Mouse (Mus musculus): Measurements from ENCODE around the gene Sec14l4.
"Not testable (repeated sequence)": the region's sequence is repeated elsewhere in the genome, so short reads cannot be mapped to it uniquely, and the experiment has no call there.

Gene Sec14l4

DNA sequence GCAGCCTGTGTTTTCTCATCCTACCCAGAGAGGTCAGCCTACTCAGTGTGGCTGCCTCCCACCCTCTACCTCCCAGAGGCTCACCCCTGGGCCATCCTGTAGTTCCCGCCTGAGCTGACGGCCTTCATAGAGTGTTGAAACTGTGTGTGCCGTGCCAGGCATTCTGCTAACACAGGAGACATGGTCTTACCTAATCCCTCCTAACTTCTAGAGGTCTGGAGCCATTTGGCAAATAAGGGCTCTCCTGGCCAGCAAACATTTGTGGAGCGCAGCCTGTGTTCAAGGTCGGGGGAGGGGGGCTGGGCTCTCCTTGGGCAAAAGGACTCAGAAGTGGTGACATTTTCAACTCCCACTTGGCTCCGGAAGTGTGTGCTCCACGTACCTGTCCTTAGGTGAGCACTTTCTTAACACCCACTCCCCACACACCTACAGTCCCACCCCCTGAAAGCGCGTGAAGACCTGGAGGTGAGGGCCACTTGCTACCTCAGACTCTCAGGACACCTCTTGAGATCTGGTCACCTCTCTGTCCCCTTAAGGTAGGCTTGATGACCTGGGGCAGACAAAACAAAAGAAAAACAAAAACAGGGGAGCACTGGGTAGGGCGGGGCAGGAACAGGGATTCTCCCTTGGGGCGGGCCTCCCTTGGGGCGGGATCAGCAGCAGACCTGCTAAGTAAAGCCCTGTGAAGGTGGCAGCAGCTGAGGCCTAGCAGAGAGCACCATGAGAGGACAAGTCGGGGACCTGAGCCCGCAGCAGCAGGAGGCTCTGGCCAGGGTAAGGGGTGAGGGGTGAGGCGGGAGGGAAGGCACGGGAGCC lies at the start of gene Sec14l4:
TSS of gene Sec14l4 (plus strand) at position 337 of the 816 bp plus-strand sequence.
- in situ Hi-C loops (cut with MboI, MseI): no loop called here

DNA sequence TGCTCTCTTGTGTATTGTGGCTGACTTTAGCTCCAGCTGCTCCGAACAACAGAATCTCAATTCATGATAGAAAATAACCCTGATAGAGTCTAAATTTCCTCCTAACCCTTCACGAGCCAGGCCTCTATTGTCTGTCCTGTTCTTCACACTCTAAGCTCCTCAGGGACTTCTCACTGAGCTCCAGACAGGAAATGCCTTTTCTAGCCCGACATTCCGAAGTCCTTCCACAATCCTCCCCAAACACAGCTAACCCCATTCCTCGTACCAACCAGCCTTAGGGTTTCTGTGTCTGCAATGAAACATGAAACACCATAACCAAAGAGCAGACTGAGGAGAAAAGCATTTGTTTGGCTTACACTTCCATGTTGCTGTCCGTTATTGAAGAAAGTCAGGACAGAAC lies 49.7 kb upstream of the Sec14l4 start:
- in situ Hi-C loops (cut with MboI, MseI): no loop called here

DNA sequence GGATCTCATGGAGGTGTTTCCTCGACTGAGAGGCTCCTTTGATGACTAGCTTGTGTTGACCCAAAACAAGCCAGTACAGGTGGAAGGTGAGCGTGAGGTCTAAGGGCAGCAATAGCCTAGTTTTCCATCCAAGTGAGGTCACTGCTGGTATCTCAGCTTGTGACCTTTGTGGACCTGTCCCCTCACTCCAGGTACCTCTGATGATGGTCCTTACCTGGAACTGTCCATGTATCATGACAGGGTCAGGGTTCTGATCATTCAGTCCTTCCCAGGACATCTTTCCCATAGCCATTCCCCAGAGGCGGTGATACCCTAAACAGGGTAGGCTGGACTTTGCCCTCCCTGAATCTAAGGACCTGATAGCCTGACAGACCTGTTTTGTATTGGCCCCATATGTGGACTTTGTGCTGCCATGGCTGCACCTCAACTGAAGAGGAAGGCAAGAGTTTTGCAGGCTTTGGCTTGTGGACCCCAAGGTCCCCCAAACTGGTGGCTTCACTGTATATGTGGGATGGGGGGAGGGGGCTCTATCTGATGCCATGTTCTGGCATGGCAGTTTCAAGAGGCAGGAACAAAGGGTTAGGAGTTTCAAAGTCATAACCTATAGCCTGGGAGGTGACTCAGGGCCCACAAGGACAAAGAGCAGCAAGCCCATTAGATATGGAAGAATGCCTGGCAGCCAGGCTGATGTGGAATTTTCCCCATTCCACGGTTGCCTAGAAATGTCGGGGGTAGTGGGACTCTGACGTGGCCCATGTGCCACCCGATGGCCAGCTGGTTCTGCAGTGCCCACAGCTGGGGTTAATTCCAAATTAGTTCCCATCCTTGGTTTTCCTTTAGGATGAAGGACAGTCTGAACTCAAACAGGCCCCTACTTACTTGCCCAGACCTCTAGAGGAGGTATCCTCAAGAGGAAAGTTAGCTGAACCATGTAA lies 48.7 kb upstream of the Sec14l4 start:
- in situ Hi-C loops (cut with MboI, MseI): no loop called here

DNA sequence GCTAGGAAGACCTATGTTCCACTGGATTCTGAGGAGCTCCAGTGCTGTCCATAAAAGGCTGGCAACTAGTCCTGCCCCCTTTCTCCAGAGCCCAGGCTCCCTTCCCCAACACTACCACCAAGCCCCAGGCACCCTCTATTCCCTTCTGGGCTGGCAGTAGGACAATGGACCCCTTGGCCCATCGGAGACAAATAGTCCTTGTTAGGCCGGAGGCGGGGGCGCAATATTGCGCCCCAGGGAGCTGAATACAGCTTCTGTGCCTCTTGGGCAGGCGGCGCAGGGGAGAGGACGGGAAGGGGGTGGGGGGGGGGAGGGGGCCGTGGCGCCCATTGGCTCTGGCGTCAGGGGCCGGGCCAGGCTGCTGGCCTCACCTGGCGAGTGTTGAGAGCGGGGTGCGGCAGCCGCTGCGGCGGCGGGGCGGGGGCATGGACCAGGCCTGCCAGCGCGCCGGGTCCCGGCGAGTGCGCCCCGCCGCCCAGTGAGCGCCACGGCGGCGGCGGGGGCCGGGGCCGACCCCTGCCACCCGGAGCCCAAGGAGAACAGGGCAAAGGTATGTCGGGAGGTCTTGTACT lies 47.9 kb upstream of the Sec14l4 start, which contains the start of gene Gal3st1:
TSS of gene Gal3st1 (plus strand) at position 346 of the 572 bp plus-strand sequence.
- in situ Hi-C loops (cut with MboI, MseI): no loop called here

DNA sequence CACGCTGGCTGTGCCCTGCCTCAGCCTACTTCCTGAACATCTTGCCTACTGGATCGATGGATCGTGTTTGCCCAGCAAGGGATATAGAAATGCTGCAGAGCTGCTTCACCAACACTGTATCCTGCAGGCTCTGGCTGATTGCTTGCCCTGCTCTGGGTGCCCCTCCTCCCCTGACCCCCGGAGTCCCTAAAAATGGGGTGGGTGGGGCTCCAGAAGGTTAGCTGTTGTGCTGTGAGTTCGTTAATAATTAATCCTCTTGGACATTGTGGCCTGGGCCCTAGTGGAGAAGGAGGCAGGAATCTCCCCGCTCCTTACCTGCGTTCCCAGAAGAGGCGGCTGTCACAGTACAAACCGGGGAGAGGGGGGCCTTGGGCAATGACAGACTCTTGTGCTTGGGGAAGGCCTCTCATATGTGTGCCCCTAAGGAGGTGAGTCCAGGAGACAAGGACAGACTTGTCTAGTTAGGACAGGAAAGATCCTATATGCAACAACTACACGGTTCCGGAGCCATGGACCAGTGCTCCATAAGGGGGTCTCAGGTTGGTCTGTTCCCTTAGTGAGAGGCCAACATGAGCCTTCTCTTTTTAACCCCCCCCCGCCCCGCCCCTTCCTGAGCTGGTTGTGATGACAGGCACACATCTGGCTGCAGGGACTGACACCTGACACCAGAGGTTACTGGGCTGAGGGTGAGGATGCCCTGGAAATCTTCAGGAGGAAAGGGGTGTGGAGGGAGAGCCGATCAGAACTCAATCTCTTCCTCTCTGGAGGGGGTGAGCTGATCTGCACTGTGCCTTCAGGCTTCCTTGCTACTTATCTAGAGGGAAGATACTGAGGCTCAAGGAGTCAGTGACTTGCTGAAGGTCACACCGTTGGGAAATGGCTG lies 47.2 kb upstream of the Sec14l4 start:
- in situ Hi-C loops (cut with MboI, MseI): no loop called here

DNA sequence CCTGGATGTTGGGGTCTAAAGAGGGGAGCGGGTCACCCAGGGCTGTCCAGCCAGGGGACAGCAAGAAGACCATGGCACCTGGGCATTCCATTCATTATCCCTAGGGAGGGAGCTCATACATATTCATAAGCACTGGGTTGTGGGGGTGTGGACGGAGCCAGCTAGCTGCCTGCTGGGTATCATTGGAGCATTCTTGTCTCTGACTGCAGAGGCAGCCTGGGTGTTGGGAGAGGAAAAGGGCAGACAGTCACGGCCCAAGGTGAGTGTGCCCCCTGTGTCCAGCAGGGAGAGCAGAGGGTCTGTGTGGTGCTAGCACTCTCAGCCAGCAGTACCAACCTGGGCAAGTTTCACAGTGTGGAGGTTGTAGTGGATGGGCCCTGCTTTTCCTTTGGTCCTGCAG lies 41.5 kb upstream of the Sec14l4 start:
- in situ Hi-C loops (cut with MboI, MseI): no loop called here

DNA sequence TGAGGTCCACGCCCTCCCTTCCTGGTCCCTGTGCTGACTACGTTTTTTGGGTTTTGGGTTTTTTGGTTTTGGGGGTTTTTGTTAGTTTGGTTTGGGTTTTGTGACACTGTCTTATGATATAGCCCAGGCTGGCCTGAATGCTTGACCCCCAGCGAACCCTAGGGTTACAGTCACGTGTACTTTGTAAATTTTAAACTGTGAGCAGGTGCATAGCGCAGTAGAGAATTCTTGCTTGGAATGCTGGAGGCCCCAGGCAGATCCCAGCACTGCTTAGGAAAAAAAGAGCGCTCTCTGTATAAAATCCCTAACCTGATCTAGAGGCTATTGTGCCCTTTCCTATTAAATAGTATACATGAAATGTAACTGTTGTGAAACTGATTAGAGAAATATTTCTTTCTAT lies 38.1 kb upstream of the Sec14l4 start:
- in situ Hi-C loops (cut with MboI, MseI): no loop called here

DNA sequence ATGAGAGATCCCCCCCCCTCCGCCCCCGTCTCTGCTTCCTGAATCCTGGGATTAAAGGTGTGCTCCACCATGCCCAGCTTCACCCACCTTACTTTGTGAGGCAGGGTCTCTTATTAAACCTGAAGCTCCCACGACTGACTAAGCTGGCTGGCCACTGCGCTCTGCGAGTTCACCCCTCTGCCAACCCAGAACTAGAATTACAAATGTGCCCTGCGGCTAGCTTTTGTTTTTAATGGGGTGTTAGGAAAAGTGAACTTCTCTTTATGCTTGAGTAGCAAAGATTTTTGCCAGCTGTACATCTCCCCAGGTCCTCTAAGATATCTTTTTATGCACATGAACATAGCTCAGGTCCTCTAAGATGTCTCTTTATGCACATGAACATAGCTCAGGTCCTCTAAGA lies 37.3 kb upstream of the Sec14l4 start:
- in situ Hi-C loops (cut with MboI, MseI): no loop called here

DNA sequence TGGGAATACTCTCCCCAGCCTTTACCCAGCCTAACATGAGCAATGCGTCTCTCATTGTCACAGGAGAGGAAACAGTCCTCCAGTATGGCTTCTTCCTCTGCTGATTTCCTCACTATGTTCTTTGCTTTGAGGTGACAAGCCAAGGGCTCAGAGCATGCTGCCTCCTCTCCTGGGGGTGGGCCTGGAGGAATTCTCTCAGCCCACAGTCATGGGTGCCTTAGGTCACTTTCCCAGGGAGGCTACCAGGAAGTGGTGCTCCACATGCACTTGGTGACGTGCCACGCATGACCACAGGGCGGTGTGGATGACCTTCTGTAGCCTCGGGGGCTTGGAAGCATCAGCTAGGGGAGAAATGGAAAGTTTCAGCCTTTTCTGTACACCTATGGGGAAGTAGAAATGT lies 35.8 kb upstream of the Sec14l4 start:
- in situ Hi-C loops (cut with MboI, MseI): no loop called here

DNA sequence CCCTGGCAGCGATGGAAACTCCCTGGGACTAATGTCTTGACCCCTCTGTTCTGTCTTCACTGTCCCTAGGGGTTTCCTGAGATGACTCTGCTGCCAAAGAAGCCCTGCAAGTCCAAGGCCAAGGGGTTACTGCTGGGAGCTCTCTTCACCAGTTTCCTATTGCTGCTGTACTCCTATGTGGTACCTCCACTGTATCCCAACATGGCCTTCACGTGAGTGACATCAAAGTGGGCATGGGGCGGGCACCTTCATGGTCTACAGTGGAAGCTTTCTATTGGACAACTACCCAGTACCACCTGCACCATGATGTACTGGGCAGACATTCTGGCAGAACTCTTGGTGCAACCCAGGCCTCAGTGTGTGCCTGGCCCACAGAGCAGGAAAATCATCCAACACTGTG lies 34.4 kb upstream of the Sec14l4 start:
- in situ Hi-C loops (cut with MboI, MseI): no loop called here

DNA sequence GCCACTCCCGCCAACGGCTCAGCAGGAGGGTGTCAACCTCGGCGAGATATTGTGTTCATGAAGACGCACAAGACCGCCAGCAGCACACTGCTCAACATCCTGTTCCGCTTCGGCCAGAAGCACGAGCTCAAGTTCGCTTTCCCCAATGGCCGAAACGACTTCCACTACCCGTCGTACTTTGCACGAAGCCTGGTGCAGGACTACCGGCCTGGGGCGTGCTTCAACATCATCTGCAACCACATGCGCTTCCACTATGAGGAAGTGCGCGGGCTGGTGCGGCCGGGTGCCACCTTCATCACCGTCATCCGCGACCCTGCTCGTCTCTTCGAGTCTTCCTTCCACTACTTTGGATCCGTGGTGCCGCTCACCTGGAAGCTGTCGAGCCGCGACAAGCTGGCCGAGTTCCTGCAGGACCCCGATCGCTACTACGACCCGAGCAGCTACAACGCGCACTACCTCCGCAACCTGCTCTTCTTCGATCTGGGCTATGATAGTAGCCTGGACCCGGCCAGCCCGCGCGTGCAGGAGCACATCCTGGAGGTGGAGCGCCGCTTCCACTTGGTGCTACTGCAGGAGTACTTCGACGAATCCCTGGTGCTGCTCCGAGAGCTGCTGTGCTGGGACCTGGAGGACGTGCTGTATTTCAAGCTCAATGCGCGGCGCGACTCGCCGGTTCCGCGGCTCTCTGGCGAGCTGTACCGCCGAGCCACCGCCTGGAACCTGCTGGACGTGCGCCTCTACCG lies 33.1 kb upstream of the Sec14l4 start:
- in situ Hi-C loops (cut with MboI, MseI): no loop called here

DNA sequence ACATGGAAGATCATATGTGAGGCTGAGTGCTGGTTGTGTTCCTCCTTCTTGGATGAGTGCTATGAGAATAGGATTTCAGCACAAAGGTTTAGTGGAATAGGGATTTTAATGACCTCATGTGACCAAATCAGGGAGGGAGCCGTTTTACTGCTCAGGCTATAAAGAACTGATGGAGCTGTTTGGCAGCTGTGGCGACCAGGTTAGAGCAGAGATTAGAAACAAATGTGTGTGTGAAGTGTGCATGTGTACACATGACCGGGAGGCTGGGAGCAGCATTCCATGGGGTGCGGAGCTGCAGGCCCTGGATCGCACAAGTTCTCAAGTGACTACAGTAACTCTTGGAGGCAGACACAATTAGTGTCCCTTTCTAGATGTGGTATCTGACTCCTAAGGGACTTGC lies 31.7 kb upstream of the Sec14l4 start:
- in situ Hi-C loops (cut with MboI, MseI): no loop called here

DNA sequence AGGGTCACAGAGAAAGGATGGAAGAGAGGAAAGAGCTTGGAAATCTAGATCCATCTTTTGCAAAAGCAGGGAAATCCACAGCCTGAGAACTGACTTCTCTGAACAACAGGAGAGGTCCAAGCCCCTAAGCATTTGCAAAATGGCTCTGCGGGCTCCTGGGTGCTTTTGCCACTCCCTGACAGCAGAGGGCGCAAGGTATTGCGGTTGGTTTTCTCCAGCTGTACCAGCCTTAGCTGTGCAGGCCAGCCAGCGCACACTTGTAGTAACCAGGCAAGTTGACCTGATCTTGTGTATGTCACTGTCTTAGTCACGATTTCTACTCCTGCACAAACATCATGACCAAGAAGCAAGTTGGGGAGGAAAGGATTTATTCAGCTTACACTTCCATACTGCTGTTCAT lies 29.7 kb upstream of the Sec14l4 start:
- in situ Hi-C loops (cut with MboI, MseI): no loop called here

DNA sequence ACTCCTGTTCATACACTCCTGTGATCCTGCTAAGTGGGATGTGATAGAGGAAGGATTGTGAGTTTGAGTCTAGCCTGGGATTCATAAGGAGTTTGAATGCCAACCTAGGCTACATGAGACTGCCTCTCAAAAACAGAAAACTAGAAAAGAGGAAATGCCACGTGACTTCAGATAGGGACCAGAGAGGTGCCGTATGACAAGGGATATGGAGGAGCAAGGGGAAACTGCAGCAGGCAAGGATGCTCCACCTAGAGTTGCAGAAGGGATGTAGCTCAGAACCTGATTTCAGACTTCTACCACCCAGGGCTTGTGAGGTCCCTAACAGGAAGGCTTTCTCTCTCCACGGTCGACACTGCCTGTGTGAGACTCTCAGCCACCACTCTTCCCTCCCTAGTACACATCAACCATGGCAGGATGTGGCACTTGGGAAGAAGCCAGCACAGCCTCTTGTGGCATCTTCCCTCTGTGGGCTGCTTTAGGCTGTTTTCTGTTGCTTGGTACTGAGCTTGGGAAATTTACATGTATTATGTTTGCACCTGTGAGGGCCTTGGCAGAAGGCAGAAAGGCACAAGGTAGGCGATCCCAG lies 25.9 kb upstream of the Sec14l4 start:
- in situ Hi-C loops (cut with MboI, MseI): no loop called here

DNA sequence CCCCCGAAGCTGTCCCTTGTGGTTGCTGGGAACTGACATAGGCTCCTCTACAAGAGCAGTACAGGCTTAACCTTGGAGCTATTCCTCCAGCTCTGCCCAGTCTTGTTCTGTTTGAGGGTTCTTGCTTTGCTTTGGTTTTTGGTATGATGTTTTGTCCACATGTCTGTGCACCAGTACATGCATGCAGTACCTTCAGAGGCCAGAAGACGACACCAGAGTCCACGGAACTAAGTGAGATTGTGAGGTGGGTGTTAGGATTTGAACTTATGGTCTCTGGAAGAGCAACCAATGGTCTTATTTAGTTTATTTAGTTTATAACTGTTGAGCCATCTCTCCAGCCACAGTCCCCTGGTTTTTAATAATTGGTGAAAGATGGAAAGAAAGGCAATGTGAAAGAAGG lies 24.8 kb upstream of the Sec14l4 start:
- in situ Hi-C loops (cut with MboI, MseI): no loop called here

DNA sequence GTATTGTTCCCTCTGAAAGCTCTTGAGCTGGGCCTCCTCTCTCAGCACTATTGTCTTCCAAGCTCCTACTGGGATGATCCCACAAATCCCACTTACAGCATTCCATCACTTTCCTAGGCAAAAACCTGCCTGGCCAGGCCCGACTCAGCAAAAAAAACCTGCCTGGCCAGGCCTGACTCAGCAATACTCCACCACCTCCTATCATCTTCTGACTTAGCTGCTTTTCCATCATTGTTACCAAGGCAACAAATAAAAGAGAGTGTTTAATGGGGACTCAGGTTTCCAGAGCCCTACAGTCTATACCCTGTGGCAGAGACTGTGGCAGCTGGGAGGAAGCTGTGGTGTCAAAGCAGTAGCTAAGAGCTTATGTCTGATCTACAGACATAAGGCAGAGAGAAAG lies 18.6 kb upstream of the Sec14l4 start:
- in situ Hi-C loops (cut with MboI, MseI): loop anchor here (5.0 kb wide), 1 partner anchor 75 kb away; no protein-coding TSS in a partner anchor

DNA sequence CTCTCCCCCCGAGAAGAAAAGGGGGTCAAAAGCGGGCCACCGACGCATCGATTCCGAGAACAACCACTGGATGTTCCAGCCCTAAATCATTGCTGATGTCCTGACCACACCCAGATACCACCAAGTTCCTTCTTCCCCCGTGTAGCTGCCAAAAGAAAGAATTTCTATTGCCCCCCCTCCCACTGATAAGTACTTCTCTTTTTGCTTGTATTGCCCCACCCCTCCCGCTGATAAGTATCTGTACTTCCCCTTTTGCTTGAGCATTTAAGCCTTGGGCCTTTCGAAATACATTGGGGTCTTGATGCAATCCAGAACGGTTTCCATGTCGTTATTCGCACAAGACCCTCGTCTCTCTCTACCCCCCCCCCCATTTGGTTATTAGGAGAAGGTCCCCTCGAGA lies 15.5 kb upstream of the Sec14l4 start:
- in situ Hi-C loops (cut with MboI, MseI): not testable (repeated sequence)

DNA sequence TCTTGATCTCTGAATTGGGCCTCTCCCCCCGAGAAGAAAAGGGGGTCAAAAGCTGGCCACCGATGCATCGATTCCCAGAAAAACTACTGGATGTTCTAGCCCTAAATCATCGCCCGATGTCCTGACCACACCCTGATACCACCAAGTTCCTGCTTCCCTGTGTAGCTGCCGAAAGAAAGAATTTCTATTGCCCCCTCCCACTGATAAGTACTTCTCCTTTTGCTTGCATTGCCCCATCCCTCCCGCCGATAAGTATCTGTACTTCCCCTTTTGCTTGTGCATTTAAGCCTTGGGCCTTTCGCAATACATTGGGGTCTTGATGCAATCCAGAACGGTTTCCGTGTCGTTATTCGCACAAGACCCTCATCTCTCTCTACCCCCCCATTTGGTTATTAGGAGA lies 9.2 kb upstream of the Sec14l4 start:
- in situ Hi-C loops (cut with MboI, MseI): not testable (repeated sequence)

DNA sequence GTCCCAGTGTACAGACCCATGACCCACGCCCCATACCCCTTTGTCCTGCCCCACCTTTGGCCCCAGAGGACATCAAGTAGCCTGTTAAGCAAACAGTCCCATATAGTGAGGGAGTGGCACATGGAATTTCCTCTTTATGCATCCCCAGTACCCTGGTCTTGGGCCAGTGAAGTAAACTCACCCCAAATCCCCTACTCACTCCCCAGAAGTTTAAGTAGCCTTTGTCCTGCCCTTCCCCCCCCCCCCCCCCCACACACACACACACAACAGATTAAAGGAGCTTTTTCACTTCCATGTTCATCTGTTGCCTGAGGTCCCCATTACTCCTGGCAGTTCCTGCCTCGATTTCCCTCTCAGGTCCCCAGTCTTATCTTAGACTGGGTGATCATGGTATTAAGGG lies 7.9 kb upstream of the Sec14l4 start:
- in situ Hi-C loops (cut with MboI, MseI): no loop called here

DNA sequence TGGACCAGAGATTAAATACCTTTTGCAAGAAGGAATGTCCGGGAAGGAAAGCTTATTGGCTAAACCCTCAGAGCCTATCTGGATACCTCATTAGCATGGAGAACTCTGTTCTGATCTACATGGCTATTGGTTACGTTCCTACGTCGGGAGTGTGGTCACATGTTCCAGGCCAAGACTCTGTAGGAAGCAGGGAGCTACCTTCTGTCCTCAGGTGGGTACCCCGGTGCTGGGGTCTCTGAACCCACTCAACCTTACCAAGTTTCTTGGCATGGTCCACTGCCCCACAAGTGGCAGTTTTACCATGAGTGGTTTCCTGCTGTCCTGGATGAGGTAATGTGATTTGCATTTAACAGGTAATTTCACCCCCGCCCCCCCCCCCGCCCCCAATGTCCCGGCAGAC lies 4.2 kb upstream of the Sec14l4 start:
- in situ Hi-C loops (cut with MboI, MseI): no loop called here

Measured in T-helper 2 cell (primary cell).